Mouse (Mus musculus): ENCODE results near the gene Stx19.
A peak's percentile ranks its signal among the peaks of the same experiment; 100 is the strongest.

Gene Stx19

DNA sequence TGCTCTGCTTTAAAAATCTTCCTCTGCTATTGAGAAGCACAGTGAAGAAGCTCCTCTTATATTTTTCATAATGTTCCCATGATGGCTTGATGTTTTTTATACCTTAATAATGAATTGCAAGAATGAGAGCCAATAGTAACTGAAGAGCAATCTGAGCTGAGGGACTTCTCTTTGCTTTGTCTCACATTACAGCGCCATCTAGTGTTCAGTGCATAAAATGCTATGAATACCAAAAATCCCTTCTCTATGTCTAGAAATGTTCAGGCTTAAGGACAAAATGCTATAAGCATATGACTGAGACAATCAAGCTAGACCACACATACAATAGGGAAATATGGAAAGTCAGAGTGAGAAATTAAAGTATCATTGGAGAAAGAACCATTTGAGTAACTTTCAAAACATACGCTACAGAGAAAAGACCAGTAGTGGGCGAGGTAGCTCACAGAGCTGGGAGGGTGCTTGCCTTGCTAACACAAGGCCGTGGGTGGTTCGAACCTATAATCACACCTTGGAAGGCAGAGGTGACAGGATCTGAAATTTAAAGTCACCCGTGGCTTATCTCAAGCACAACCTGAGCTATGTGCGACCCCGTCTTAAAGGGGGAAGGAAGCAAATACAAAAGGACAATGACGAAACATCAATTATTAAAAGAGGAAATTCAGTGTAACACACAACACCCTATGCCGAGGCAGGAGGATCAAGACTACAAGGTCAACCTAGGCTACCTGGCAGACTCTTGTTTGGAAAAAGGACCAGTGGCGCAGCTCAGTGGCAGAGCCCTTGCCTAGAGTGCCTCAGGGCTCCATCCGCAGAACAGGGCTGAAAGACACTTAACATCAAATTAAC, 11.9 kb downstream of the Stx19 start:
- TF ChIP-seq GATA4 (IDR thresholded peaks at IDR 0.05; ENCODE audit: insufficient replicate concordance, low read length) = no peak

DNA sequence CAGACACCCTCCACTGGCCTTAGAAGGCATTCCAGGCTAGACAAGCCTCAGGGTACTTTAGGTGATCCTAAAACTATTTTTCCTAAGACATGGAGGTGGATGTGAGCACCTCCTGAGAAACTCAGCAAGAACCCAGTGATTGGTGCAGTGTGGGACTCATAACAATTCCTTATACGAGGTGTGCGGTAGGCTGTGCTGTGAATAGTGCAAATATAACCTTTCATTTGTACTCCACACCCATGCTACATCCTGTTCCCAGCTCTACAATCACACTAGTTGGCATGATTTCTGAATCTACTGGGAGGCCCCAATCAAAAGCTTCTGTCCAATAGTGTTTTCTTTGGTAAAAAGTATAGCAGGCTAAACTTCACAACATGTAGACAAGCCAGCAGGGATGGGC, 17.6 kb downstream of the Stx19 start:
- no peak for TF ChIP-seq GATA4 (IDR thresholded peaks at IDR 0.05; ENCODE audit: insufficient replicate concordance, low read length)

- no peak for TF ChIP-seq GATA4 (IDR thresholded peaks at IDR 0.05; ENCODE audit: insufficient replicate concordance, low read length)
Observed at GRCm38 (mm10) chr16:62832481-62832880, 18.0 kb downstream of the Stx19 start.

DNA sequence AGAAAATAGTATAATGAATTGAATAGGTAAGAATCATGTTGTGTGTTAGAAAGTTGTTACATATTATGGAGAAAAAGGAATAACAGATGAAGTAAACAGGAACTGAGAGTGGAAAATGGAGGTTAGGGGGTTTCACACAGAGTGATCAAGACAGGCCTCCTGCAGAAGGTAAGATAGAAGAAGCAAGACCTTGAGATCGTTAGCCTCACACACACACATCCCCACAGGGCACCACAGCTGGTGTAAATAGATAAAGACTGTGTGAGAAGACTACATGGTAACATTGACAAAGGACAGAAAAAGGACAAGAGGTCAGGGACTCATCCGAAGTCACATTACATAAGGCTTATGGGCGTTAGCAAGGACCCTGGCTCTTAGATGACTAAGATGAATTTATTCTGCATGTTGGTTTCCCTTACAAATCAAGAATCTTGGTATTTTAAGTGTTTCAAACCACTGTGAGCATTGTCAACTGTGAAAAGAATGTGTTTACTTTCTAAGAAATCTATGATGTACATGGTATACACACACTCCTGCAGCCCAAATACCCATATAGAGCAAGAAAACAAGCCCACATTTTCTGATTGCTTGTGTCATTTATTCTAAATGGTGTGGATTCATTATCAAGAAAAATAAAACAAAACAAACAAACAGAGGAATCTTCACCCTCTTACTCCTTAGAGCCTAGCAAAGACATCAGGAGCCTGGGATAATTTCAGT, 19.7 kb downstream of the Stx19 start:
- no peak for TF ChIP-seq GATA4 (IDR thresholded peaks at IDR 0.05; ENCODE audit: insufficient replicate concordance, low read length)

DNA sequence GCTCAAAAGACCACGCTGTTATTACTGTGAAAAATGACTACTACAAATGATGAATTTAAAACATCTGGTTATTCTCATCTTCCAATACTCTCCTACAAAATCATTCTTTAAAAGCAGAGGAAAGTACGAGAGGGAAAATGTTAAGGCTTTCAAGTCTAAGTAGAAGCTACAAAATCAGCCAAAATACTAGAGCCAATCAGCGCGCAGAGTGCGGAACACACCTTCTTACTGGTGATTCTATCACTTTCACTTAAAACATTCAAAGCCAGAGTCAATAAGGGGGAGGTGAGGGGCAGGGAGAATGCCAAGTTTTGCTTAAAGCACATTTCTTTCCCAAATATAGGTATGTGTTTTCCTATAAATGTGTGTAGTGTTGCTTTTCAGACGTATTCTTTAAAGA, 30.9 kb downstream of the Stx19 start:
- no peak for TF ChIP-seq GATA4 (IDR thresholded peaks at IDR 0.05; ENCODE audit: insufficient replicate concordance, low read length)

- TF ChIP-seq GATA4 (IDR thresholded peaks at IDR 0.05; ENCODE audit: insufficient replicate concordance, low read length) = peak; percentile 23; the same call in 1 of the 2 replicates
Observed at GRCm38 (mm10) chr16:62846498-62847312, 32.2 kb downstream of the Stx19 start, which contains the start of gene Arl13b. Arl13b (minus strand) TSS chr16:62847040.

- no peak for TF ChIP-seq GATA4 (IDR thresholded peaks at IDR 0.05; ENCODE audit: insufficient replicate concordance, low read length)
Observed at GRCm38 (mm10) chr16:62852464-62853252, 38.2 kb downstream of the Stx19 start.

- TF ChIP-seq GATA4 (IDR thresholded peaks at IDR 0.05; ENCODE audit: insufficient replicate concordance, low read length) = no peak
Observed at GRCm38 (mm10) chr16:62853611-62854126, 39.2 kb downstream of the Stx19 start.

DNA sequence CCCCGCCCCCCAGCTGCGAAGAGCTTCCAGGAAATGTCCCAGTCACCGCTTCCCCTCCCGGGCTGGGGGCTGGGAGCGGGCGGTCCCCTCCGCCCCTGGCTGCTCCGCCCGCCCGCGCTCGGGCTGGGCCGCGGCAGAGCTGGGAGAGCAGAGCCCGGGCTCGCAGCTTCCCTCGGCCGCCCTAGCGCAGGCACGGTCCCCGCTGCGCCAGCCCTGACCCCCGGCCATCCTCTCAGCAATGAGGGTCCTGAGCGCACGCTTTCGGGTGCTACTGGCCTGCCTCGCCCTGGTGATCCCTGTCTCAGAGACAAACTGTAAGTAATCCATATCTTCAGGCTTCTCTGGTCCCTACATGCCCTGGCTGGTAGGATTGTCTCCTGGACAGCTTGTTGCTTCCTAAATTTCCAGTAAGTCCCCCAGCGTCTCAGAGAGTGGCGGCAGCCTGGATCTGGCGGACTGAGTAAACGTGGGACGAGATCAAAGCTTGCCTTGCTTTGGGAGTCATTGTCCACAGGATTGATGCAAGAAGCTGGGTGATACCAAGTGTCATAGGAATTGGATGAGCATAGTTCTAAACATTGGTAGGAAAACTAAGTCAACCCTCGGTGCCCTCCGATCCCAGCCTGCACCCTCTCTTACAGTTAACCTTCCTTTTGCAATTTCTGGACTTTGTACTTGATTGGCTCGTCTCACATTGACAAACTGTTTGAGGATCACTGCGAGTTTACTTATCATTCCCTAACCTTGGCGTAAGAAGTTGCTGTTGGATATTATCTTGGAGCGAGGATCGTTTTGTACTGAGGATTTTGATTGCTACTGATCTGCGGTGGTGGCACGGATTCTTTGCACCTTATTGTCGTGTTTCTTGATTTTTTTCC, 40.0 kb downstream of the Stx19 start, which contains the start of gene Pros1:
Gene Pros1, plus strand, starts transcription at position 117 of the 878 bp plus-strand sequence.
- peak; percentile 65 for TF ChIP-seq GATA4 (IDR thresholded peaks at IDR 0.05; ENCODE audit: insufficient replicate concordance, low read length)

DNA sequence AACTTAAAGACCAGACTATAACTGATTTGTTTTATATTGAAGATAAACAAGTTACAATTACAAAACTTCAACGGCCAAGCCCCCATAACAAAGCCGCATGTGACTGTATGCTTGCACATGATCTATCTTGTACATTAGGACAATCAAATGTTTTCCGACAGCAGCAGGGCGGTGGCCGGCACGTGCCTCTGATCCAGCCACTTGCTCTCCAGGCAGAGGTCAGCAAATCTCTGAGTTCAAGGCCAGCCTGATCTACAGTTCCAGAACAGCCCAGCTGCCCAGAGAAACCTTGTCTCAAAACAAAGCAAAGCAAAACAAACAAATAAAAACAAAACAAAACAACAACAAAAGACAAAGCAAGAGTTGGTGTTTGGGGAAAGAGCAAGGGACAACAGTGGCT, 40.9 kb downstream of the Stx19 start:
- TF ChIP-seq GATA4 (IDR thresholded peaks at IDR 0.05; ENCODE audit: insufficient replicate concordance, low read length) = peak; percentile 27; the same call in 1 of the 2 replicates

GRCm38 (mm10) chr16:62856273-62856672, 41.8 kb downstream of the Stx19 start:
- no peak for TF ChIP-seq GATA4 (IDR thresholded peaks at IDR 0.05; ENCODE audit: insufficient replicate concordance, low read length)

- TF ChIP-seq GATA4 (IDR thresholded peaks at IDR 0.05; ENCODE audit: insufficient replicate concordance, low read length) = no peak
Observed at GRCm38 (mm10) chr16:62857498-62857897, 43.0 kb downstream of the Stx19 start.

- TF ChIP-seq GATA4 (IDR thresholded peaks at IDR 0.05; ENCODE audit: insufficient replicate concordance, low read length) = no peak
Observed at GRCm38 (mm10) chr16:62858018-62858417, 43.5 kb downstream of the Stx19 start.

Measured in liver, adult (tissue).